Mouse (Mus musculus): ENCODE measurements around the gene Usf2. TPM values are rescaled to one million over a fixed set of nuclear protein-coding genes. Genes with fewer than 3 reads are reported as not detected.

The Usf2 gene
- polyA plus RNA-seq, 1 experiment from 2014 or later, result 12.4 TPM

- WGBS (ENCODE audit: insufficient replicate concordance), result 28% methylated on average over 6 of the region's 6 CpGs
- Histone ChIP-seq H3K9ac (no peak overlapping the region), H3K36me3 (replicated peaks) (no peaks in the 10 kb centered on the region), H3K4me1 (replicated peaks) (no peaks in the 10 kb centered on the region; the same call in 1 of the 2 replicates), H3K27me3 (no peaks in the 10 kb centered on the region; the same call in 1 of the 2 replicates), H3K4me3 (replicated peaks) (no peak overlapping the region), H3K4me2 (no peak overlapping the region), H3K9me3 (replicated peaks) (no peaks in the 10 kb centered on the region), H3K27ac (replicated peaks) (no peak overlapping the region)
- ATAC-seq (ENCODE audit: insufficient read depth), result no peak
Measured at GRCm38 (mm10) chr7:30916713-30917112, 39.9 kb downstream of the Usf2 start.

GRCm38 (mm10) chr7:30914732-30915131 lies 41.9 kb downstream of the Usf2 start, which contains the start of gene Mag:
Mag (minus strand) TSS chr7:30914873.
- 54% methylated on average over 8 of the region's 8 CpGs for whole genome bisulfite sequencing (ENCODE audit: insufficient replicate concordance)
- no peak within 1 kb of the TSS for H3K9ac ChIP-seq
- no peak for ATAC-seq (ENCODE audit: insufficient read depth)
- H3K4me2 ChIP-seq, result no peak within 1 kb of the TSS
- no peak within 1 kb of the TSS for H3K4me3 ChIP-seq (replicated peaks)
- no peaks in the 10 kb centered on the region; the same call in 1 of the 2 replicates for H3K27me3 ChIP-seq
- H3K27ac ChIP-seq (replicated peaks), result no peak within 1 kb of the TSS
- H3K9me3 ChIP-seq (replicated peaks), result no peaks in the 10 kb centered on the region
- peaks cover under 1% of the 10 kb centered on the region; the same call in 1 of the 2 replicates for H3K4me1 ChIP-seq (replicated peaks)
- H3K36me3 ChIP-seq (replicated peaks), result no peaks in the 10 kb centered on the region

DNA sequence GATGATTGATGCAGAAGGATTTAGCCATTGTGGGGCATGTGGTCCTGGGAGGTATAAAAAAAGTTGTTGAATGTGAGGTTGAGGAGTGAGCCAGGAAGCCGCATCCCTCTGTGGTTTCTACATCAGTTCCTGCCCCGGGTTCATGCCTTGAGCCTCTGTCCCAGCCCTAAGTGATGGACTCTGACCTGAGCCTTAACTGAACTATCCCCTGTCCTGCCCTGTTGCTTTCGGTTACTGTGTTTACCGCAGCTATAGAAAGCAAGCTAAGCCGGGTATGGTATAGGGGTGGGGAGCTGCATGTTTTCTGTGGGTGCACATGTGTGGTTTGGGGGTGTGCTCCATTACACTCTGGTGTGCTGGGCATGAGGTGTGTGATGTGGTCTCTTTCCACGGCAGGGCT lies 46.8 kb downstream of the Usf2 start:
- Histone ChIP-seq H3K4me2 (no peak overlapping the region), H3K27ac (replicated peaks) (no peak overlapping the region), H3K27me3 (peaks cover 13% of the 10 kb centered on the region), H3K9me3 (replicated peaks) (no peaks in the 10 kb centered on the region), H3K36me3 (replicated peaks) (no peaks in the 10 kb centered on the region), H3K4me3 (replicated peaks) (no peak overlapping the region), H3K9ac (no peak overlapping the region), H3K4me1 (replicated peaks) (peaks cover 13% of the 10 kb centered on the region)
- WGBS (ENCODE audit: insufficient replicate concordance), result 35% methylated on average over 6 of the region's 6 CpGs
- no peak for ATAC-seq (ENCODE audit: insufficient read depth)

- H3K36me3 ChIP-seq (replicated peaks), result no peaks in the 10 kb centered on the region
- ATAC-seq (ENCODE audit: insufficient read depth), result no peak
- no peak overlapping the region for H3K27ac ChIP-seq (replicated peaks)
- no peak overlapping the region for H3K9ac ChIP-seq
- H3K4me2 ChIP-seq, result peak overlapping the region; percentile 51
- H3K4me1 ChIP-seq (replicated peaks), result peaks cover 13% of the 10 kb centered on the region
- H3K9me3 ChIP-seq (replicated peaks), result no peaks in the 10 kb centered on the region
- 0 out of 2 replicates have a peak overlapping the region, but pooled peaks have one; percentile 8 for H3K4me3 ChIP-seq (replicated peaks)
- 21% methylated on average over 17 of the region's 17 CpGs for WGBS (ENCODE audit: insufficient replicate concordance)
- H3K27me3 ChIP-seq, result peaks cover 13% of the 10 kb centered on the region
Measured at GRCm38 (mm10) chr7:30908992-30909431, 47.6 kb downstream of the Usf2 start.

GRCm38 (mm10) chr7:30908277-30908991 lies 48.2 kb downstream of the Usf2 start:
- H3K4me1 ChIP-seq (replicated peaks), result peaks cover 13% of the 10 kb centered on the region
- peak; percentile 54; the same call in 1 of the 2 replicates for ATAC-seq (ENCODE audit: insufficient read depth)
- peak overlapping the region; percentile 51 for H3K4me2 ChIP-seq
- peaks cover 13% of the 10 kb centered on the region for H3K27me3 ChIP-seq
- WGBS (ENCODE audit: insufficient replicate concordance), result 6% methylated on average over 26 of the region's 26 CpGs
- no peak overlapping the region for H3K27ac ChIP-seq (replicated peaks)
- no peaks in the 10 kb centered on the region for H3K36me3 ChIP-seq (replicated peaks)
- peak overlapping the region; percentile 8; the same call in 1 of the 2 replicates for H3K4me3 ChIP-seq (replicated peaks)
- no peaks in the 10 kb centered on the region for H3K9me3 ChIP-seq (replicated peaks)
- no peak overlapping the region for H3K9ac ChIP-seq

GRCm38 (mm10) chr7:30904042-30904441 lies 52.6 kb downstream of the Usf2 start:
- H3K9ac ChIP-seq, result no peak overlapping the region
- H3K4me2 ChIP-seq, result no peak overlapping the region
- ATAC-seq (ENCODE audit: insufficient read depth), result no peak
- H3K36me3 ChIP-seq (replicated peaks), result no peaks in the 10 kb centered on the region
- H3K27ac ChIP-seq (replicated peaks), result no peak overlapping the region
- peaks cover 8% of the 10 kb centered on the region for H3K4me1 ChIP-seq (replicated peaks)
- H3K27me3 ChIP-seq, result peaks cover 16% of the 10 kb centered on the region
- no peaks in the 10 kb centered on the region for H3K9me3 ChIP-seq (replicated peaks)
- no peak overlapping the region for H3K4me3 ChIP-seq (replicated peaks)
- 28% methylated on average over 4 of the region's 4 CpGs for WGBS (ENCODE audit: insufficient replicate concordance)

Other genes with a start within 250 kb of the Usf2 start
- 1.7 and 2.9 TPM in 2 replicates for gene Atp4a, start 244.6 kb downstream of the Usf2 start, polyA plus RNA-seq (2015; fragmentation: Nextera tagmentation; extraction: Ambion mirVana)
- 97.4 and 105 TPM in 2 replicates for gene Tmem147, start 227.3 kb downstream of the Usf2 start, polyA plus RNA-seq (2015; fragmentation: Nextera tagmentation; extraction: Ambion mirVana)
- gene Gapdhs, start 213.1 kb downstream of the Usf2 start, polyA plus RNA-seq (2015; fragmentation: Nextera tagmentation; extraction: Ambion mirVana), result not detected in 2 replicates
- gene Sbsn, start 205.3 kb downstream of the Usf2 start, polyA plus RNA-seq (2015; fragmentation: Nextera tagmentation; extraction: Ambion mirVana), result 0.12 and 0.61 TPM in 2 replicates
- 0.32 and 0.99 TPM in 2 replicates for gene Dmkn, start 193.0 kb downstream of the Usf2 start, polyA plus RNA-seq (2015; fragmentation: Nextera tagmentation; extraction: Ambion mirVana)
- gene Krtdap, start 168.9 kb downstream of the Usf2 start, polyA plus RNA-seq (2015; fragmentation: Nextera tagmentation; extraction: Ambion mirVana), result 0.21 and 2.5 TPM in 2 replicates
- 0.94 and 1.2 TPM in 2 replicates for gene Ffar2, start 133.0 kb downstream of the Usf2 start, polyA plus RNA-seq (2015; fragmentation: Nextera tagmentation; extraction: Ambion mirVana)
- not detected in 2 replicates for gene Ffar3, start 100.6 kb downstream of the Usf2 start, polyA plus RNA-seq (2015; fragmentation: Nextera tagmentation; extraction: Ambion mirVana)
- gene Ffar1, start 95.2 kb downstream of the Usf2 start, polyA plus RNA-seq (2015; fragmentation: Nextera tagmentation; extraction: Ambion mirVana), result not detected in 2 replicates
- gene Cd22, start 76.5 kb downstream of the Usf2 start, polyA plus RNA-seq (2015; fragmentation: Nextera tagmentation; extraction: Ambion mirVana), result 0.81 and 0.86 TPM in 2 replicates
- gene Mag, start 41.9 kb downstream of the Usf2 start, polyA plus RNA-seq (2015; fragmentation: Nextera tagmentation; extraction: Ambion mirVana), result 0.32 and 0.39 TPM in 2 replicates
- not detected in 2 replicates for gene Hamp2, start 32.1 kb downstream of the Usf2 start, polyA plus RNA-seq (2015; fragmentation: Nextera tagmentation; extraction: Ambion mirVana)
- 22.2 and 25.5 TPM in 2 replicates for gene Hamp, start 12.8 kb downstream of the Usf2 start, polyA plus RNA-seq (2015; fragmentation: Nextera tagmentation; extraction: Ambion mirVana)
- gene Lsr, start 16.7 kb upstream of the Usf2 start, polyA plus RNA-seq (2015; fragmentation: Nextera tagmentation; extraction: Ambion mirVana), result 28.1 and 31.2 TPM in 2 replicates
- 2.4 and 3.4 TPM in 2 replicates for gene Fam187b, start 17.0 kb upstream of the Usf2 start, polyA plus RNA-seq (2015; fragmentation: Nextera tagmentation; extraction: Ambion mirVana)
- gene Fxyd5, start 85.7 kb upstream of the Usf2 start, polyA plus RNA-seq (2015; fragmentation: Nextera tagmentation; extraction: Ambion mirVana), result 19.8 and 22.4 TPM in 2 replicates
- 0.17 and 0.26 TPM in 2 replicates for gene Fxyd7, start 94.7 kb upstream of the Usf2 start, polyA plus RNA-seq (2015; fragmentation: Nextera tagmentation; extraction: Ambion mirVana)
- gene Fxyd1, start 100.4 kb upstream of the Usf2 start, polyA plus RNA-seq (2015; fragmentation: Nextera tagmentation; extraction: Ambion mirVana), result 88.6 and 99.1 TPM in 2 replicates
- gene Lgi4, start 102.5 kb upstream of the Usf2 start, polyA plus RNA-seq (2015; fragmentation: Nextera tagmentation; extraction: Ambion mirVana), result 0.03 TPM in 1 of 2 replicates, not detected in the other
- 0.35 and 0.92 TPM in 2 replicates for gene Fxyd3, start 119.9 kb upstream of the Usf2 start, polyA plus RNA-seq (2015; fragmentation: Nextera tagmentation; extraction: Ambion mirVana)
- gene Hpn, start 158.5 kb upstream of the Usf2 start, polyA plus RNA-seq (2015; fragmentation: Nextera tagmentation; extraction: Ambion mirVana), result 98.6 and 145 TPM in 2 replicates
- 1.0 and 1.2 TPM in 2 replicates for gene Scn1b, start 170.2 kb upstream of the Usf2 start, polyA plus RNA-seq (2015; fragmentation: Nextera tagmentation; extraction: Ambion mirVana)
- gene Gramd1a, start 199.1 kb upstream of the Usf2 start, polyA plus RNA-seq (2015; fragmentation: Nextera tagmentation; extraction: Ambion mirVana), result 11.9 and 14.3 TPM in 2 replicates